Mouse (Mus musculus) neutrophil, adult 5-6 weeks (primary cell): ENCODE results near the gene Apba1. TPM values are rescaled to one million over a fixed set of nuclear protein-coding genes. Genes with fewer than 3 reads are reported as not detected.
A peak's percentile ranks its signal among the peaks of the same experiment; 100 is the strongest.

ENCODE experiments used
- ATAC-seq: fragments of 151-379, 151-347 bp; 2 replicates; pipeline ENCODE4 v1.8.0; 2017; ENCODE audit warnings: mild to moderate bottlenecking, moderate TSS enrichment; ENCODE audit not compliant: insufficient number of reproducible peaks, poor library complexity, low FRiP score, severe bottlenecking; ENCODE audit errors: extremely low read depth
- total RNA-seq: library from RNA; stranded (forward); fragments of 200-1000 nt; gene quantifications from 2 replicates; pipeline ENCODE4 v1.2.3, GENCODE M21; 2017

Apba1 gene
- total RNA-seq: 1.5 and 1.6 TPM in 2 replicates

- peak; percentile 30; the same call in 1 of the 2 replicates for ATAC-seq
These were observed at the start of gene Apba1 for GRCm38 (mm10) chr19:23758554-23759321. TSS of gene Apba1 (plus strand) at chr19:23758887.

GRCm38 (mm10) chr19:23746506-23746905, 12.2 kb upstream of the Apba1 start:
- no peak for ATAC-seq

GRCm38 (mm10) chr19:23757011-23757410, 1.7 kb upstream of the Apba1 start:
- ATAC-seq: no peak

GRCm38 (mm10) chr19:23757961-23758553, 630 bp upstream of the Apba1 start:
- ATAC-seq: peak; percentile 57

GRCm38 (mm10) chr19:23759322-23759945, 747 bp downstream of the Apba1 start:
- ATAC-seq: no peak

GRCm38 (mm10) chr19:23763371-23763770, 4.7 kb downstream of the Apba1 start:
- ATAC-seq: no peak

- no peak for ATAC-seq
These were observed 5.4 kb downstream of the Apba1 start for GRCm38 (mm10) chr19:23764051-23764450.

GRCm38 (mm10) chr19:23768864-23769263, 10.2 kb downstream of the Apba1 start:
- no peak for ATAC-seq

GRCm38 (mm10) chr19:23770494-23771423, 12.1 kb downstream of the Apba1 start:
- ATAC-seq: no peak

- ATAC-seq: no peak
These were observed 13.3 kb downstream of the Apba1 start for GRCm38 (mm10) chr19:23771971-23772370.

GRCm38 (mm10) chr19:23775356-23775755, 16.7 kb downstream of the Apba1 start:
- ATAC-seq: no peak

- no peak for ATAC-seq
These were observed 20.4 kb downstream of the Apba1 start for GRCm38 (mm10) chr19:23779130-23779529.

- no peak for ATAC-seq
These were observed 21.4 kb downstream of the Apba1 start for GRCm38 (mm10) chr19:23780105-23780504.

GRCm38 (mm10) chr19:23781968-23782367, 23.3 kb downstream of the Apba1 start:
- no peak for ATAC-seq

- ATAC-seq: no peak
These were observed 29.9 kb downstream of the Apba1 start for GRCm38 (mm10) chr19:23788420-23789132.

- no peak for ATAC-seq
These were observed 33.0 kb downstream of the Apba1 start for GRCm38 (mm10) chr19:23791704-23792103.

- no peak for ATAC-seq
These were observed 33.9 kb downstream of the Apba1 start for GRCm38 (mm10) chr19:23792559-23792958.

GRCm38 (mm10) chr19:23794491-23794890, 35.8 kb downstream of the Apba1 start:
- ATAC-seq: no peak
